Mouse (Mus musculus): ENCODE measurements at regions not wholly inside any gene's neighbourhood (a gene's known extent, or its start where the extent isn't known, plus 50 kb on each side); places are given as distances from the start of the nearest gene placed in this dataset.

GRCm38 (mm10) chr13:107880551-107880950 is 163.7 kb upstream of the Smim15 start:
- in situ Hi-C loops (cut with MboI, MseI): loop anchor here (25.0 kb wide), 1 partner anchor 943 kb away; the partner anchor contains the start of genes Dimt1 and Ipo11

GRCm38 (mm10) chr13:107879535-107879934 is 164.7 kb upstream of the Smim15 start:
- in situ Hi-C loops (cut with MboI, MseI): loop anchor here (25.0 kb wide), 1 partner anchor 942 kb away; the partner anchor contains the start of genes Dimt1 and Ipo11

GRCm38 (mm10) chr13:107878980-107879379 is 165.3 kb upstream of the Smim15 start:
- in situ Hi-C loops (cut with MboI, MseI): loop anchor here (25.0 kb wide), 1 partner anchor 942 kb away; the partner anchor contains the start of genes Dimt1 and Ipo11

GRCm38 (mm10) chr13:107873244-107873667 is 171.0 kb upstream of the Smim15 start:
- in situ Hi-C loops (cut with MboI, MseI): no loop called here

GRCm38 (mm10) chr13:107872574-107872973 is 171.7 kb upstream of the Smim15 start:
- in situ Hi-C loops (cut with MboI, MseI): no loop called here

- in situ Hi-C loops (cut with MboI, MseI): no loop called here
Observed at GRCm38 (mm10) chr13:107872137-107872536, 172.1 kb upstream of the Smim15 start.

- in situ Hi-C loops (cut with MboI, MseI): no loop called here
Observed at GRCm38 (mm10) chr13:107868906-107869305, 175.3 kb upstream of the Smim15 start.

GRCm38 (mm10) chr13:107866825-107867224 is 177.4 kb upstream of the Smim15 start:
- in situ Hi-C loops (cut with MboI, MseI): no loop called here

- in situ Hi-C loops (cut with MboI, MseI): no loop called here
Observed at GRCm38 (mm10) chr13:107862793-107863654, 181.2 kb upstream of the Smim15 start.

GRCm38 (mm10) chr13:107861384-107862134 is 182.7 kb upstream of the Smim15 start:
- in situ Hi-C loops (cut with MboI, MseI): no loop called here

GRCm38 (mm10) chr13:107857043-107857755 is 187.0 kb upstream of the Smim15 start:
- in situ Hi-C loops (cut with MboI, MseI): no loop called here

GRCm38 (mm10) chr13:107850907-107851560 is 193.2 kb upstream of the Smim15 start:
- in situ Hi-C loops (cut with MboI, MseI): no loop called here

- in situ Hi-C loops (cut with MboI, MseI): no loop called here
Observed at GRCm38 (mm10) chr13:107848871-107849270, 195.4 kb upstream of the Smim15 start.

- in situ Hi-C loops (cut with MboI, MseI): no loop called here
Observed at GRCm38 (mm10) chr13:107847179-107848012, 196.8 kb upstream of the Smim15 start.

GRCm38 (mm10) chr13:107846621-107847178 is 197.5 kb upstream of the Smim15 start:
- in situ Hi-C loops (cut with MboI, MseI): no loop called here

- in situ Hi-C loops (cut with MboI, MseI): no loop called here
Observed at GRCm38 (mm10) chr13:107845838-107846237, 198.4 kb upstream of the Smim15 start.

- in situ Hi-C loops (cut with MboI, MseI): no loop called here
Observed at GRCm38 (mm10) chr13:107844085-107844484, 200.2 kb upstream of the Smim15 start.

GRCm38 (mm10) chr13:107838126-107838715 is 206.0 kb upstream of the Smim15 start:
- in situ Hi-C loops (cut with MboI, MseI): no loop called here

- in situ Hi-C loops (cut with MboI, MseI): no loop called here
Observed at GRCm38 (mm10) chr13:107837206-107837952, 206.9 kb upstream of the Smim15 start.
